Mouse (Mus musculus) heart, adult 2 months (tissue): ENCODE measurements around the gene Hdac9.

ENCODE experiments used
- CTCF ChIP-seq: fragments of 200-600 bp; IDR thresholded peaks from 2 replicates; pipeline ENCODE4 v1.8.1; 2022; ENCODE audit warnings: antibody characterized with exemption, mild to moderate bottlenecking, moderate library complexity
- POLR2A ChIP-seq: fragments of 200-500 bp; IDR thresholded peaks from 2 replicates; pipeline ENCODE4 v1.6.1; 2011; ENCODE audit warnings: mild to moderate bottlenecking, low read depth, low read length, control low read depth; ENCODE audit not compliant: insufficient read depth

GRCm38 (mm10) chr12:34776170-34776569 lies 140.7 kb downstream of the Hdac9 start:
- TF ChIP-seq CTCF (no peak), POLR2A (no peak)
